16 mouse cellular contexts compared by ENCODE assay signal in the genomic region with DNA sequence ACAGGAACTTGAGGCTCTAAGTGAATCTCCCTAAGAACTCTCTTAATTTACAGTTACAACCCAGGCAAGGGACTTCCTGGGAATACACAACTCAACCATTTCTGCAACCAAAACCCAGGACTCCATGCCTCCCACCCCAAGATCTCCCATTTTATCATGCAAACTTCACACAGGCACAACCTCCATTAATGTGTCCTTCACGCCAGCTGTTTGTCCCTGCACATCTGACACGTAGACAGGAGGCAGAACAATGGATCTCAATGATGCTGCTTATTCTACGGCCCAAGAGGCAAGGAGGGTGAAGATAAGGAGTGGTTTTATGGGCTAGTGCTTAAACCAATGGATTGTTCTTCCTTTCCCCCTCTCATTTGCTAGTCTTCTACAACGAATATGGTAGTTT.
"Had no signal": no experiment of that assay in that cellular context is flagged by ENCODE, and none has a peak within 500 bp of the region (broad histone marks: within the 10 kb centered on the region; RNA-seq: fewer than 3 reads in every experiment).

No protein-coding gene starts in this region.

- H3K9me3 ChIP-seq: lung, embryonic 15.5 days; midbrain, embryonic 13.5 days; midbrain, embryonic 15.5 days; neural tube, embryonic 12.5 days had no signal

- H3K4me3 ChIP-seq: lung, embryonic 15.5 days; megakaryocyte, embryonic 14.5 days; midbrain, embryonic 13.5 days; midbrain, embryonic 15.5 days; neural tube, embryonic 12.5 days had no signal

- DNase-seq: liver, postnatal 0 days; lung, adult 2 months; lung, postnatal 14 days; lung, postnatal 36 days; right cerebral cortex, postnatal 14 days; thymus, adult 18-20 months; thymus, postnatal 14 days; thymus, postnatal 36 days had no signal

- H3K27ac ChIP-seq: lung, embryonic 15.5 days; macrophage; midbrain, embryonic 13.5 days; neural tube, embryonic 12.5 days had no signal

- H3K27me3 ChIP-seq: lung, embryonic 15.5 days; megakaryocyte, embryonic 14.5 days; midbrain, embryonic 13.5 days; midbrain, embryonic 15.5 days; neural tube, embryonic 12.5 days had no signal

- H3K9ac ChIP-seq: liver, postnatal 0 days; lung, embryonic 15.5 days; midbrain, embryonic 13.5 days; midbrain, embryonic 15.5 days; neural tube, embryonic 12.5 days had no signal

- ATAC-seq: liver, postnatal 0 days; lung, postnatal 0 days; midbrain, embryonic 13.5 days; midbrain, embryonic 15.5 days had no signal

- H3K4me2 ChIP-seq: lung, embryonic 15.5 days; midbrain, embryonic 11.5 days; midbrain, embryonic 13.5 days; midbrain, embryonic 15.5 days; neural tube, embryonic 12.5 days had no signal

- H3K36me3 ChIP-seq: lung, embryonic 15.5 days had no signal

- H3K4me1 ChIP-seq: lung, embryonic 15.5 days; megakaryocyte, embryonic 14.5 days; midbrain, embryonic 13.5 days; midbrain, embryonic 15.5 days; neural tube, embryonic 12.5 days had no signal
